Mouse (Mus musculus) testis, adult 2 months (tissue): ENCODE measurements around the gene Grm6.

Experiments used
- CTCF ChIP-seq: fragments of 200-500 bp; IDR thresholded peaks from 2 replicates; pipeline ENCODE4 v1.5.1; 2012; ENCODE audit warnings: low read depth, mild to moderate bottlenecking, inconsistent platforms, low read length, moderate library complexity; ENCODE audit not compliant: control insufficient read depth, insufficient read depth, insufficient replicate concordance
- POLR2A ChIP-seq: fragments of 200-500 bp; IDR thresholded peaks from 2 replicates; pipeline ENCODE4 v1.6.1; 2012; ENCODE audit warnings: low read depth, mild to moderate bottlenecking, inconsistent platforms, low read length, moderate library complexity; ENCODE audit not compliant: control insufficient read depth

GRCm38 (mm10) chr11:50827010-50827953 lies 23.2 kb upstream of the Grm6 start, which contains the start of gene Zfp354c:
- TF ChIP-seq CTCF (no peak), POLR2A (peak; percentile 43; the same call in 1 of the 2 replicates)
